Mouse (Mus musculus) megakaryocyte, embryonic 14.5 days (primary cell): Measurements from ENCODE around the gene Npas2.

ENCODE experiments used
- FLI1 ChIP-seq: IDR thresholded peaks from 2 replicates; pipeline ENCODE4 v1.6.1; 2012; ENCODE audit warnings: low read length, inconsistent platforms, mixed read lengths
- GATA1 ChIP-seq: IDR thresholded peaks from 3 replicates; pipeline ENCODE4 v1.6.1; 2012; ENCODE audit warnings: mixed read lengths, low read length, inconsistent platforms, borderline replicate concordance

DNA sequence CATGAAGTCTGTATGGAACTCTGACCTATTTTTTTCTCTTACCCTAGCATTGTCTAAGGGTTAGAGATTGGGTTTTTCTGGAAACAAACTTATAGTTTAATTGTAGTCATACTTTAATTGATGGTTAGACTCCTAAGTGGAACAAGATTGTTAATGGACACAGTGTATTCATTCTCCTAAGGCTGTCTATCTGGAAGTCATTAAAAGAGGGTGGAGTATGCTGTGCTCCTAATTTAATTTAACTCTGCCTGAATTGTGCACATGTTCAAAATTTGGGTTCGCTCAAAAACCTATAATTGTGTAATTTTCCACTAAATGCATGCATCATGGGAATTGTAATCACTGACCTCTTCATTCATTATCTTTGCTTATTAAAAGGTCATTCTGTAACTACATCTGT lies 172.0 kb downstream of the Npas2 start:
- TF ChIP-seq FLI1: no peak
- no peak for TF ChIP-seq GATA1
